Mouse (Mus musculus): Measurements from ENCODE around the gene Hspb6.

- no peak for TF ChIP-seq CTCF (conservative IDR thresholded peaks at IDR 0.05 in 1 of 2, IDR thresholded peaks at IDR 0.05 in 1 of 2; ENCODE audit: low read depth in 2 of 2, low read length in 2 of 2)
- no peak for TF ChIP-seq CHD2 (IDR thresholded peaks at IDR 0.05; ENCODE audit: low read length)
- no peak for TF ChIP-seq EP300 (IDR thresholded peaks at IDR 0.05; ENCODE audit: low read length)
These were observed 26.0 kb upstream of the Hspb6 start for GRCm38 (mm10) chr7:30525954-30526353.

Data from CH12.LX (cell line).